Mouse (Mus musculus) heart, postnatal 0 days (tissue): Measurements from ENCODE around the gene Wnt11.
A peak's percentile ranks its signal among the peaks of the same experiment; 100 is the strongest.

Experiments used
- CTCF ChIP-seq: IDR thresholded peaks from 2 replicates; pipeline ENCODE4 v1.5.1; 2016; ENCODE audit warnings: antibody characterized with exemption, control low read depth, low read depth
- EP300 ChIP-seq: IDR thresholded peaks from 2 replicates; pipeline ENCODE4 v1.6.1; 2016; ENCODE audit warnings: antibody characterized with exemption, low read depth

- TF ChIP-seq CTCF (peak; percentile 46), EP300 (no peak)
Measured at GRCm38 (mm10) chr7:98881887-98882286, 47.0 kb downstream of the Wnt11 start.
